Mouse (Mus musculus) cortical plate, adult 2 months (tissue): ENCODE data around the gene Kcnn4. TPM values are rescaled to one million over a fixed set of nuclear protein-coding genes. Genes with fewer than 3 reads are reported as not detected.
"Not testable (repeated sequence)": the region's sequence is repeated elsewhere in the genome, so short reads cannot be mapped to it uniquely, and the experiment has no call there.

Experiments used
- H3K27ac ChIP-seq: fragments of 200-500 bp; 2 replicates; pipeline ENCODE4 v1.5.1; 2012; ENCODE audit warnings: low read length, control low read depth, inconsistent platforms; ENCODE audit not compliant: insufficient read depth
- H3K4me1 ChIP-seq: fragments of 200-500 bp; 2 replicates; pipeline ENCODE4 v1.6.1; 2011; ENCODE audit warnings: low read length; ENCODE audit not compliant: control insufficient read depth, insufficient read depth
- H3K4me3 ChIP-seq: fragments of 200-500 bp; 2 replicates; pipeline ENCODE4 v1.5.1; 2011; ENCODE audit warnings: mild to moderate bottlenecking, low read length, control low read depth; ENCODE audit not compliant: insufficient read depth
- CTCF ChIP-seq: fragments of 200-500 bp; IDR thresholded peaks from 2 replicates; pipeline ENCODE4 v1.5.1; 2011; ENCODE audit warnings: mild to moderate bottlenecking, control low read depth, low read length; ENCODE audit not compliant: insufficient read depth; ENCODE audit errors: extremely low read depth
- POLR2A ChIP-seq: fragments of 200-500 bp; IDR thresholded peaks from 2 replicates; pipeline ENCODE4 v1.6.1; 2011; ENCODE audit warnings: mild to moderate bottlenecking, low read length, control low read depth; ENCODE audit not compliant: insufficient read depth; ENCODE audit errors: extremely low read depth
- polyA plus RNA-seq: library from polyadenylated mRNA; depleted of rRNA; stranded (reverse); fragments of >200 nt; gene quantifications from 2 replicates; pipeline ENCODE4 v1.2.3, GENCODE M21; 2012

Kcnn4 gene
- polyA plus RNA-seq, 1 experiment: 0.77 TPM

GRCm38 (mm10) chr7:24390512-24390911, 20.4 kb downstream of the Kcnn4 start:
- Histone ChIP-seq H3K27ac (no peak overlapping the region), H3K4me1 (no peaks in the 10 kb centered on the region), H3K4me3 (no peak overlapping the region)
- TF ChIP-seq CTCF (no peak), POLR2A (no peak)

GRCm38 (mm10) chr7:24391077-24391476, 21.0 kb downstream of the Kcnn4 start:
- H3K27ac ChIP-seq: no peak overlapping the region
- no peaks in the 10 kb centered on the region for H3K4me1 ChIP-seq
- TF ChIP-seq CTCF: no peak
- TF ChIP-seq POLR2A: no peak
- no peak overlapping the region for H3K4me3 ChIP-seq

- H3K27ac ChIP-seq: no peak overlapping the region
- H3K4me3 ChIP-seq: no peak overlapping the region
- TF ChIP-seq CTCF: no peak
- TF ChIP-seq POLR2A: no peak
- H3K4me1 ChIP-seq: no peaks in the 10 kb centered on the region
Measured at GRCm38 (mm10) chr7:24391687-24392086, 21.6 kb downstream of the Kcnn4 start.

GRCm38 (mm10) chr7:24394054-24394453, 24.0 kb downstream of the Kcnn4 start:
- Histone ChIP-seq H3K27ac (no peak overlapping the region), H3K4me3 (no peak overlapping the region), H3K4me1 (no peaks in the 10 kb centered on the region)
- no peak for TF ChIP-seq CTCF
- TF ChIP-seq POLR2A: no peak

- no peak for TF ChIP-seq CTCF
- no peak for TF ChIP-seq POLR2A
- no peaks in the 10 kb centered on the region for H3K4me1 ChIP-seq
- no peak overlapping the region for H3K27ac ChIP-seq
- no peak overlapping the region for H3K4me3 ChIP-seq
Measured at GRCm38 (mm10) chr7:24394475-24395161, 24.6 kb downstream of the Kcnn4 start.

- no peaks in the 10 kb centered on the region for H3K4me1 ChIP-seq
- TF ChIP-seq CTCF (no peak), POLR2A (no peak)
- H3K27ac ChIP-seq: no peak overlapping the region
- H3K4me3 ChIP-seq: no peak overlapping the region
Measured at GRCm38 (mm10) chr7:24396832-24397231, 26.8 kb downstream of the Kcnn4 start.

GRCm38 (mm10) chr7:24398364-24398913, 28.4 kb downstream of the Kcnn4 start:
- Histone ChIP-seq H3K27ac (no peak overlapping the region), H3K4me3 (no peak overlapping the region), H3K4me1 (no peaks in the 10 kb centered on the region)
- TF ChIP-seq CTCF: no peak
- no peak for TF ChIP-seq POLR2A

GRCm38 (mm10) chr7:24399256-24400081, 29.4 kb downstream of the Kcnn4 start, which contains the start of gene Smg9:
Gene Smg9, plus strand, starts transcription at chr7:24399619.
- no peaks in the 10 kb centered on the region for H3K4me1 ChIP-seq
- TF ChIP-seq CTCF: no peak
- TF ChIP-seq POLR2A: peak; percentile 82
- H3K4me3 ChIP-seq: peak within 1 kb of the TSS; percentile 58
- peak within 1 kb of the TSS; percentile 88 for H3K27ac ChIP-seq

GRCm38 (mm10) chr7:24400082-24400452, 30.0 kb downstream of the Kcnn4 start:
- no peak for TF ChIP-seq POLR2A
- TF ChIP-seq CTCF: no peak
- H3K4me3 ChIP-seq: peak overlapping the region; percentile 58
- H3K27ac ChIP-seq: no peak overlapping the region
- H3K4me1 ChIP-seq: no peaks in the 10 kb centered on the region

GRCm38 (mm10) chr7:24400489-24400888, 30.4 kb downstream of the Kcnn4 start:
- H3K4me1 ChIP-seq, H3K4me3 ChIP-seq, H3K27ac ChIP-seq: not testable (repeated sequence)
